Mouse (Mus musculus) liver, postnatal 0 days (tissue): ENCODE data around the gene Col4a1. TPM values are rescaled to one million over a fixed set of nuclear protein-coding genes. Genes with fewer than 3 reads are reported as not detected.

ENCODE experiments used
- ATAC-seq: fragments of 200-750 bp; cut with Nextera tagmentation; 2 replicates; pipeline ENCODE4 v1.8.0; 2017; ENCODE audit warnings: mild to moderate bottlenecking, moderate library complexity
- DNase-seq: peaks from one replicate; pipeline ENCODE4 v3.0.0-alpha.2; 2016
- H3K27ac ChIP-seq: fragments of 300-500 bp; sonication (generic); 2 replicates; pipeline ENCODE4 v1.5.1; 2014; ENCODE audit warnings: antibody characterized with exemption, moderate library complexity, mild to moderate bottlenecking, low read depth
- H3K27me3 ChIP-seq: fragments of 300-500 bp; sonication (generic); 2 replicates; pipeline ENCODE4 v1.6.1; 2014; ENCODE audit warnings: low read length, control low read depth, mixed read lengths; ENCODE audit not compliant: insufficient read depth
- H3K36me3 ChIP-seq: fragments of 300-500 bp; sonication (generic); replicated peaks from 2 replicates; pipeline ENCODE4 v1.6.1; 2014; ENCODE audit warnings: mild to moderate bottlenecking, control low read depth, low read length, moderate library complexity, mixed read lengths; ENCODE audit not compliant: insufficient read depth
- H3K4me1 ChIP-seq: fragments of 300-500 bp; sonication (generic); 2 replicates; pipeline ENCODE4 v1.6.1; 2014; ENCODE audit warnings: antibody characterized with exemption, mild to moderate bottlenecking, control low read depth; ENCODE audit not compliant: insufficient read depth
- H3K4me2 ChIP-seq: fragments of 300-500 bp; sonication (generic); 2 replicates; pipeline ENCODE4 v1.6.1; 2014; ENCODE audit warnings: low read depth, mild to moderate bottlenecking, low read length, moderate library complexity, mixed read lengths
- H3K4me3 ChIP-seq: fragments of 300-500 bp; sonication (generic); 2 replicates; pipeline ENCODE4 v1.5.1; 2014; ENCODE audit warnings: low read depth, low read length
- H3K9ac ChIP-seq: fragments of 300-500 bp; sonication (generic); replicated peaks from 2 replicates; pipeline ENCODE4 v1.6.1; 2014; ENCODE audit warnings: mild to moderate bottlenecking, moderate library complexity
- H3K9me3 ChIP-seq: fragments of 300-500 bp; sonication (generic); 2 replicates; pipeline ENCODE4 v1.6.1; 2016; ENCODE audit warnings: mild to moderate bottlenecking, control low read depth, low read length, mixed read lengths
- CTCF ChIP-seq: sonication (generic); IDR thresholded peaks from 2 replicates; pipeline ENCODE4 v1.5.1; 2016; ENCODE audit warnings: antibody characterized with exemption, low read depth
- EP300 ChIP-seq: IDR thresholded peaks from 2 replicates; pipeline ENCODE4 v1.6.1; 2016; ENCODE audit warnings: antibody characterized with exemption, low read depth, mild to moderate bottlenecking
- WGBS: fragments of 180-500 bp; shearing (Covaris S2); extraction: QIAGEN DNeasy Blood & Tissue Kit; methylation state at CpG from one replicate; pipeline ENCODE4 v1.1.7; 2014; ENCODE audit not compliant: insufficient replicate concordance; 5-methylcytosine and 5-hydroxymethylcytosine counted together
- polyA plus RNA-seq: library from polyadenylated mRNA; unstranded; fragments of >200 nt; fragmentation: Nextera tagmentation; extraction: Ambion mirVana; gene quantifications from 2 replicates; pipeline ENCODE4 v1.2.1, GENCODE M21; 2015

Gene Col4a1
- polyA plus RNA-seq, 1 experiment from 2014 or later = 22.6 TPM

DNA sequence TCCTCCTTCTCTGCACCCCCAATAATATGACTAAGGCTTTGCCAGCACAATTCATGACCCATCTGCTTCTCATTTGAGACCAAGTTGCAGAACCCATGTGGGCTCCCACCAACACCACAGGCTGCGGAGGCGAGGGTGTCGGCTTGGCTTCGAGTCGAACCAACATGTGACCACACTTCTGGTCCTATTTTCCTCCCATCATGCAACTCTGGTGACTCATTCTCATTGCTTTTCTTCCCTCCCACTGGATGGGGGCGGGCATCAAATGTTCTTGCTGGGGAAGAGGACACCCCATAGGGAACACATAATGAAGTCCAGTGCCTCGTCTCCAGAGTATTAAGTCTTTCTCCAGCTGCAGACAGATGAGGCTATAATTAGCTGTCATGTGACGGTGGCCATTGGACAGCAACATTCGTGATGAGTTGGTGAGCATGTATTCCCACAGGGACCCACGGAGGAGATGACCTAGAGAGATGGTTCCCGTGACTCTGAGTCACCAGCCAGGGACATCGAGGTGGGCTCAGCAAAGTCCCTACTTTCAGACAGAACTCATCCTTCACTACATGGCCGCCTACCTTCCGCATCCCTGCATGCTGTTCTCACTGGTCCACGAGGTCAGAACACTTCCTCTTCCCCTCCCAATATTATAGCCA is 39.0 kb downstream of the Col4a1 start:
- no peak overlapping the region for H3K9ac ChIP-seq
- H3K36me3 ChIP-seq = no peaks in the 10 kb centered on the region
- DNase-seq = no peak
- ATAC-seq = no peak
- peaks cover 18% of the 10 kb centered on the region for H3K4me1 ChIP-seq
- H3K27me3 ChIP-seq = no peaks in the 10 kb centered on the region
- 72% methylated on average over 15 of the region's 15 CpGs for WGBS
- H3K4me2 ChIP-seq = no peak overlapping the region
- no peaks in the 10 kb centered on the region for H3K9me3 ChIP-seq
- TF ChIP-seq CTCF (no peak), EP300 (no peak)
- no peak overlapping the region for H3K4me3 ChIP-seq
- H3K27ac ChIP-seq = no peak overlapping the region

GRCm38 (mm10) chr8:11272205-11272604 is 40.4 kb downstream of the Col4a1 start:
- H3K4me1 ChIP-seq = peaks cover 6% of the 10 kb centered on the region
- H3K36me3 ChIP-seq = no peaks in the 10 kb centered on the region
- DNase-seq = no peak
- no peak overlapping the region for H3K27ac ChIP-seq
- no peaks in the 10 kb centered on the region for H3K9me3 ChIP-seq
- 52% methylated on average over 6 of the region's 6 CpGs for WGBS
- no peak for TF ChIP-seq CTCF
- peak; percentile 57; the same call in 1 of the 2 replicates for TF ChIP-seq EP300
- no peaks in the 10 kb centered on the region for H3K27me3 ChIP-seq
- H3K9ac ChIP-seq = no peak overlapping the region
- no peak for ATAC-seq
- no peak overlapping the region for H3K4me3 ChIP-seq
- no peak overlapping the region for H3K4me2 ChIP-seq

- no peak for DNase-seq
- TF ChIP-seq CTCF (no peak), EP300 (no peak)
- 42% methylated on average over 6 of the region's 6 CpGs for WGBS
- Histone ChIP-seq H3K4me2 (no peak overlapping the region), H3K4me1 (peaks cover 2% of the 10 kb centered on the region), H3K9me3 (no peaks in the 10 kb centered on the region), H3K9ac (no peak overlapping the region), H3K4me3 (no peak overlapping the region), H3K27ac (0 out of 2 replicates have a peak overlapping the region, but pooled peaks have one; percentile 44), H3K27me3 (no peaks in the 10 kb centered on the region), H3K36me3 (no peaks in the 10 kb centered on the region)
- ATAC-seq = peak; percentile 7; the same call in 1 of the 2 replicates
Measured at GRCm38 (mm10) chr8:11270826-11271225, 41.8 kb downstream of the Col4a1 start.

DNA sequence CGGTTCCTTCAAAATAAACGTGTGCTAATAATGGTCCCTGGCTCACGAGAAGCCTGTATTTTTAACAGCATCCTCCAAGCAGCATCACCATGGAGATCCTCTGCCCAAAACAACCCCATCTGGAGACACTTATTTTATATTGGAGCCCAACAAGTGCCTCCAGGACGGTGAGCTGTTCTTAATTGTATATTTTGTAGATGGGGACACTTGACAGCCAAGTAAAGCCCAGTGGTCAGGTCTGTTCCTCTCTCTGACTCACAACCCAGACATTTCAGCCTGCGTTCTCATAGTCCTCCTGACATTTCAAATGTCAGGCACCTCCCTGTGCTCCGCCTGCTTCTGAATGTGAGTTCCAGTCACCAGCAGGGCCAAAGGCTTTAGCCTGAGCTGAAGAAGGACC is 43.9 kb downstream of the Col4a1 start:
- H3K9ac ChIP-seq = no peak overlapping the region
- no peak overlapping the region for H3K27ac ChIP-seq
- H3K36me3 ChIP-seq = no peaks in the 10 kb centered on the region
- TF ChIP-seq EP300 (no peak), CTCF (no peak)
- 80% methylated on average over 6 of the region's 6 CpGs for WGBS
- no peaks in the 10 kb centered on the region for H3K27me3 ChIP-seq
- H3K4me2 ChIP-seq = no peak overlapping the region
- DNase-seq (no peak), ATAC-seq (no peak)
- H3K4me3 ChIP-seq = no peak overlapping the region
- H3K9me3 ChIP-seq = no peaks in the 10 kb centered on the region
- no peaks in the 10 kb centered on the region; the same call in 1 of the 2 replicates for H3K4me1 ChIP-seq

DNA sequence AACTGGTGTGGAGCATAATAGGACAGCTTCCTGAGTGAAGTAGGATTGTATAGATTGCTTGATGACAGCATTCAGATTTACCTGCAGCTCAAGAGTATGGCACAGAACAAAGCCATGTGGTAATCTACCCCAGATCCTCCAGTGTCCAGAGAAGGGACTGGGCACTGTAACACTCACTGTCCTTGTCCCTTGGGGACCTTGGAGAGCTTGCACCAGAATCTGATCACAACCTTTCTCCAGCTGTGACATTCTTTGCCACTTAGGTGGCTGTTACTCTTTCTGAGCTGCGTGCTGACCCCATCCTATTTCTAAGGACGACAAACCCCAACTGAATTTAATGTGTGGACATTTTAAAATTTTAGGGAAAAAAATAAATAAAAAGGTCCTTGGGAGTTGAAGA is 46.2 kb downstream of the Col4a1 start:
- ATAC-seq (no peak), DNase-seq (no peak)
- Histone ChIP-seq H3K9ac (no peak overlapping the region), H3K4me2 (no peak overlapping the region), H3K36me3 (no peaks in the 10 kb centered on the region), H3K27ac (no peak overlapping the region), H3K27me3 (no peaks in the 10 kb centered on the region), H3K4me1 (no peaks in the 10 kb centered on the region; the same call in 1 of the 2 replicates), H3K9me3 (no peaks in the 10 kb centered on the region), H3K4me3 (no peak overlapping the region)
- no peak for TF ChIP-seq EP300
- WGBS = 79% methylated on average over 2 of the region's 2 CpGs

- H3K36me3 ChIP-seq = no peaks in the 10 kb centered on the region
- H3K4me2 ChIP-seq = no peak overlapping the region
- H3K4me1 ChIP-seq = no peaks in the 10 kb centered on the region
- DNase-seq (no peak), ATAC-seq (no peak)
- WGBS = 61% methylated on average over 3 of the region's 3 CpGs
- no peaks in the 10 kb centered on the region for H3K27me3 ChIP-seq
- no peak overlapping the region for H3K27ac ChIP-seq
- H3K9me3 ChIP-seq = no peaks in the 10 kb centered on the region
- TF ChIP-seq CTCF (no peak), EP300 (no peak)
- H3K4me3 ChIP-seq = no peak overlapping the region
- no peak overlapping the region for H3K9ac ChIP-seq
Measured at GRCm38 (mm10) chr8:11265971-11266370, 46.7 kb downstream of the Col4a1 start.

GRCm38 (mm10) chr8:11263848-11264247 is 48.8 kb downstream of the Col4a1 start:
- no peak for DNase-seq
- H3K27me3 ChIP-seq = no peaks in the 10 kb centered on the region
- H3K4me2 ChIP-seq = no peak overlapping the region
- 76% methylated on average over 6 of the region's 6 CpGs for WGBS
- ATAC-seq = no peak
- no peaks in the 10 kb centered on the region for H3K9me3 ChIP-seq
- no peaks in the 10 kb centered on the region for H3K36me3 ChIP-seq
- H3K27ac ChIP-seq = no peak overlapping the region
- TF ChIP-seq CTCF = no peak
- H3K4me1 ChIP-seq = peaks cover 9% of the 10 kb centered on the region; the same call in 1 of the 2 replicates
- no peak overlapping the region for H3K9ac ChIP-seq
- H3K4me3 ChIP-seq = no peak overlapping the region
